Mouse (Mus musculus): ENCODE measurements around the gene Stoml1. TPM values are rescaled to one million over a fixed set of nuclear protein-coding genes. Genes with fewer than 3 reads are reported as not detected.

The Stoml1 gene
- total and polyA plus RNA-seq, 2 experiments: 5.4 to 8.1 TPM

- Histone ChIP-seq H3K36me3 (ENCODE audit: control insufficient read depth, insufficient read depth, low read length) (no peaks in the 10 kb centered on the region), H3K79me2 (ENCODE audit: control insufficient read depth, insufficient read depth, low read length) (no peaks in the 10 kb centered on the region), H3K9ac (ENCODE audit: low read depth, low read length) (no peak overlapping the region), H3K4me1 (ENCODE audit: control insufficient read depth, insufficient read depth, low read length) (no peaks in the 10 kb centered on the region), H3K4me3 (ENCODE audit: insufficient read depth, low read depth, low read length) (no peak overlapping the region), H3K27me3 (ENCODE audit: control insufficient read depth, insufficient read depth, low read length) (no peaks in the 10 kb centered on the region), H3K27ac (replicated peaks; ENCODE audit: insufficient read depth, low read depth, low read length) (no peak overlapping the region)
- TF ChIP-seq CTCF (IDR thresholded peaks at IDR 0.05; ENCODE audit: low read depth, low read length): no peak
- TF ChIP-seq POLR2A (IDR thresholded peaks at IDR 0.05; ENCODE audit: extremely low read depth, insufficient read depth, low read length): no peak
- 62% methylated on average over 9 of the region's 9 CpGs for WGBS
- DNase-seq (ENCODE audit: extremely low read depth, low read depth, low spot score): no peak
These were observed 42.9 kb downstream of the Stoml1 start for GRCm38 (mm10) chr9:58295766-58296361.

DNA sequence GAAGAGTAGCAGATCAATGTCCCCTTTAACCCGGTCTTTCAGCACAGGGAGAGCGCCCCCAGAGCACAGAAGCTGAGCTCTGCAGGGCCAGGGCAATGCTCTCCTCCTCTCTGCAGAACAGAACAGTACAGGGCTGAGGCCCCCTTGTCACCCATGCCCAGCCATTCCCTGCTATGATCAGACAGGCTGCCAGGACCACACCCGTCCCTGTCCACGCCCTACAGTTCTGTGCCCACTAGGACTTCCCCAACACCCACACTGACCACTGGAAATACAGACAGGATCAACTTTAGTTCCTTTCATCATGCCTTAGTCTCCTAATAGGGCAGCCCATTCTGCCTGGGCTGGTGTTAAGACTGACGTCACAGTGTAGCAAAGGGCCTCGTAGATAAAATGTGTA lies 44.1 kb downstream of the Stoml1 start:
- H3K36me3 ChIP-seq (ENCODE audit: control insufficient read depth, insufficient read depth, low read length): no peaks in the 10 kb centered on the region
- no peaks in the 10 kb centered on the region for H3K4me1 ChIP-seq (ENCODE audit: control insufficient read depth, insufficient read depth, low read length)
- no peak for DNase-seq (ENCODE audit: extremely low read depth, low read depth, low spot score)
- TF ChIP-seq POLR2A (IDR thresholded peaks at IDR 0.05; ENCODE audit: extremely low read depth, insufficient read depth, low read length) (no peak), CTCF (IDR thresholded peaks at IDR 0.05; ENCODE audit: low read depth, low read length) (no peak)
- H3K27ac ChIP-seq (replicated peaks; ENCODE audit: insufficient read depth, low read depth, low read length): no peak overlapping the region
- no peaks in the 10 kb centered on the region for H3K79me2 ChIP-seq (ENCODE audit: control insufficient read depth, insufficient read depth, low read length)
- H3K27me3 ChIP-seq (ENCODE audit: control insufficient read depth, insufficient read depth, low read length): no peaks in the 10 kb centered on the region
- no peak overlapping the region for H3K9ac ChIP-seq (ENCODE audit: low read depth, low read length)
- WGBS: 59% methylated on average over 6 of the region's 6 CpGs
- H3K4me3 ChIP-seq (ENCODE audit: insufficient read depth, low read depth, low read length): no peak overlapping the region

- Histone ChIP-seq H3K4me1 (ENCODE audit: control insufficient read depth, insufficient read depth, low read length) (no peaks in the 10 kb centered on the region), H3K27ac (replicated peaks; ENCODE audit: insufficient read depth, low read depth, low read length) (no peak overlapping the region), H3K27me3 (ENCODE audit: control insufficient read depth, insufficient read depth, low read length) (no peaks in the 10 kb centered on the region), H3K36me3 (ENCODE audit: control insufficient read depth, insufficient read depth, low read length) (no peaks in the 10 kb centered on the region), H3K9ac (ENCODE audit: low read depth, low read length) (no peak overlapping the region), H3K79me2 (ENCODE audit: control insufficient read depth, insufficient read depth, low read length) (no peaks in the 10 kb centered on the region), H3K4me3 (ENCODE audit: insufficient read depth, low read depth, low read length) (no peak overlapping the region)
- no peak for DNase-seq (ENCODE audit: extremely low read depth, low read depth, low spot score)
- WGBS: 74% methylated on average over 4 of the region's 4 CpGs
- TF ChIP-seq CTCF (IDR thresholded peaks at IDR 0.05; ENCODE audit: low read depth, low read length): no peak
- TF ChIP-seq POLR2A (IDR thresholded peaks at IDR 0.05; ENCODE audit: extremely low read depth, insufficient read depth, low read length): no peak
These were observed 45.1 kb downstream of the Stoml1 start for GRCm38 (mm10) chr9:58297961-58298477.

- Histone ChIP-seq H3K27ac (replicated peaks; ENCODE audit: insufficient read depth, low read depth, low read length) (no peak overlapping the region), H3K4me1 (ENCODE audit: control insufficient read depth, insufficient read depth, low read length) (no peaks in the 10 kb centered on the region), H3K27me3 (ENCODE audit: control insufficient read depth, insufficient read depth, low read length) (no peaks in the 10 kb centered on the region), H3K9ac (ENCODE audit: low read depth, low read length) (no peak overlapping the region), H3K4me3 (ENCODE audit: insufficient read depth, low read depth, low read length) (no peak overlapping the region), H3K79me2 (ENCODE audit: control insufficient read depth, insufficient read depth, low read length) (no peaks in the 10 kb centered on the region), H3K36me3 (ENCODE audit: control insufficient read depth, insufficient read depth, low read length) (no peaks in the 10 kb centered on the region)
- WGBS: 86% methylated on average over 2 of the region's 2 CpGs
- no peak for DNase-seq (ENCODE audit: extremely low read depth, low read depth, low spot score)
- no peak for TF ChIP-seq CTCF (IDR thresholded peaks at IDR 0.05; ENCODE audit: low read depth, low read length)
- no peak for TF ChIP-seq POLR2A (IDR thresholded peaks at IDR 0.05; ENCODE audit: extremely low read depth, insufficient read depth, low read length)
These were observed 46.4 kb downstream of the Stoml1 start for GRCm38 (mm10) chr9:58299356-58299799.

- 62% methylated on average over 5 of the region's 5 CpGs for WGBS
These were observed 50.2 kb downstream of the Stoml1 start for GRCm38 (mm10) chr9:58303115-58303514.

DNA sequence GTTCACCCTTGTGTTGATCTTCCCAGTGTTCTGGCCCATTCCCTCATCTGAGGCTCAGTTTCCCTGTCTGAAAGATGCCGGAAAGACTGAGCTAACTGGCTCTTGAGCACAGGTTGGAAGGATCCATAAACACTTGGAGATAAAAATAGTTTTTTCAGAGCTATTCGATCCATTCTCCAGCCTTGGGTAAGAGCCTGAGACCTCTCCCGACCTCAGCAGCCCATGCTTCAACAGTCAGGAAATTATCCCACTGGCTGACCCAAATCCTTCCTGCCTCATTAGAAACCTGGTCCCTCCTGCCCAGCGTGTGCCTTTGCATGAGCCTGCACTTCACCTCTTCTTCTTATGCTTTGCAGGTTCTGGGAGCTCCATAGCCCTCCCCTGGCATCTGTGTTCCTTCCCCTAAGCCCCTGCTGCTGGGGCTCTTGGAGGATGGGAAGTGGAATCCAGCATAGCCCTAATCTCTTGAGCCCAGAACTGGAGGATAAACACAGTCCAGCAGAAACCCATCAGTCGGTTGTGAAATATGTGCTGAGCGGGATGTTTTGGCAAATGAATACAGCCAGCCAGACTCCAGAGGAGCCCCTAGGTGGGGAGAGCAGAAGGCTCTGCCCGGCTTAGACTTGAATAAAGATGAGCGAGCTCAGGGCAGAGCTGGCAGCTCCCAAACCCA lies 50.8 kb downstream of the Stoml1 start:
- Histone ChIP-seq H3K27ac (replicated peaks; ENCODE audit: insufficient read depth, low read depth, low read length) (no peak overlapping the region), H3K9ac (ENCODE audit: low read depth, low read length) (no peak overlapping the region), H3K79me2 (ENCODE audit: control insufficient read depth, insufficient read depth, low read length) (no peaks in the 10 kb centered on the region), H3K27me3 (ENCODE audit: control insufficient read depth, insufficient read depth, low read length) (no peaks in the 10 kb centered on the region), H3K4me1 (ENCODE audit: control insufficient read depth, insufficient read depth, low read length) (no peaks in the 10 kb centered on the region), H3K4me3 (ENCODE audit: insufficient read depth, low read depth, low read length) (no peak overlapping the region), H3K36me3 (ENCODE audit: control insufficient read depth, insufficient read depth, low read length) (no peaks in the 10 kb centered on the region)
- peak; percentile 8 for DNase-seq (ENCODE audit: extremely low read depth, low read depth, low spot score)
- 56% methylated on average over 8 of the region's 8 CpGs for WGBS
- TF ChIP-seq CTCF (IDR thresholded peaks at IDR 0.05; ENCODE audit: low read depth, low read length) (no peak), POLR2A (IDR thresholded peaks at IDR 0.05; ENCODE audit: extremely low read depth, insufficient read depth, low read length) (no peak)

More at GRCm38 (mm10) chr9:58303115-58303514, 50.2 kb downstream of the Stoml1 start:
- no peak for TF ChIP-seq CTCF (IDR thresholded peaks at IDR 0.05; ENCODE audit: low read depth, low read length)
- TF ChIP-seq POLR2A (IDR thresholded peaks at IDR 0.05; ENCODE audit: extremely low read depth, insufficient read depth, low read length): no peak
- no peak overlapping the region for H3K27ac ChIP-seq (replicated peaks; ENCODE audit: insufficient read depth, low read depth, low read length)
- H3K9ac ChIP-seq (ENCODE audit: low read depth, low read length): no peak overlapping the region
- H3K4me1 ChIP-seq (ENCODE audit: control insufficient read depth, insufficient read depth, low read length): no peaks in the 10 kb centered on the region
- DNase-seq (ENCODE audit: extremely low read depth, low read depth, low spot score): no peak
- no peak overlapping the region for H3K4me3 ChIP-seq (ENCODE audit: insufficient read depth, low read depth, low read length)
- H3K79me2 ChIP-seq (ENCODE audit: control insufficient read depth, insufficient read depth, low read length): no peaks in the 10 kb centered on the region
- H3K36me3 ChIP-seq (ENCODE audit: control insufficient read depth, insufficient read depth, low read length): no peaks in the 10 kb centered on the region
- H3K27me3 ChIP-seq (ENCODE audit: control insufficient read depth, insufficient read depth, low read length): no peaks in the 10 kb centered on the region
